Mouse (Mus musculus) limb, embryonic 14.5 days (tissue): Measurements from ENCODE around the gene Lmo7. TPM values are rescaled to one million over a fixed set of nuclear protein-coding genes. Genes with fewer than 3 reads are reported as not detected.

ENCODE experiments used
- ATAC-seq: fragments of 200-750 bp; cut with Nextera tagmentation; 2 replicates; pipeline ENCODE4 v1.8.0; 2017; ENCODE audit warnings: low read depth, moderate number of reproducible peaks, moderate TSS enrichment; ENCODE audit not compliant: low FRiP score
- DNase-seq: peaks from one replicate; pipeline ENCODE4 v3.0.0-alpha.2; 2015; ENCODE audit warnings: low spot score
- H3K27ac ChIP-seq: fragments of 300-500 bp; sonication (generic); replicated peaks from 2 replicates; pipeline ENCODE4 v1.5.1; 2014; ENCODE audit warnings: low read depth, mild to moderate bottlenecking, low read length, moderate library complexity, mixed read lengths
- H3K27me3 ChIP-seq: fragments of 300-500 bp; sonication (generic); 2 replicates; pipeline ENCODE4 v1.6.1; 2014; ENCODE audit warnings: low read length, mixed read lengths; ENCODE audit not compliant: control insufficient read depth, insufficient read depth
- H3K36me3 ChIP-seq: fragments of 300-500 bp; sonication (generic); 2 replicates; pipeline ENCODE4 v1.6.1; 2014; ENCODE audit warnings: mild to moderate bottlenecking, low read length, moderate library complexity, mixed read lengths; ENCODE audit not compliant: control insufficient read depth, insufficient read depth
- H3K4me1 ChIP-seq: fragments of 300-500 bp; sonication (generic); 2 replicates; pipeline ENCODE4 v1.6.1; 2014; ENCODE audit warnings: antibody characterized with exemption, low read length, mixed read lengths; ENCODE audit not compliant: control insufficient read depth, insufficient read depth
- H3K4me2 ChIP-seq: fragments of 300-500 bp; sonication (generic); replicated peaks from 2 replicates; pipeline ENCODE4 v1.6.1; 2014; ENCODE audit warnings: low read depth, mild to moderate bottlenecking, low read length, moderate library complexity; ENCODE audit not compliant: severe bottlenecking
- H3K4me3 ChIP-seq: fragments of 300-500 bp; sonication (generic); replicated peaks from 2 replicates; pipeline ENCODE4 v1.5.1; 2014; ENCODE audit warnings: low read length
- H3K9ac ChIP-seq: fragments of 300-500 bp; sonication (generic); 2 replicates; pipeline ENCODE4 v1.6.1; 2014; ENCODE audit warnings: mild to moderate bottlenecking, low read depth, low read length, moderate library complexity; ENCODE audit not compliant: severe bottlenecking
- H3K9me3 ChIP-seq: fragments of 300-500 bp; sonication (generic); 2 replicates; pipeline ENCODE4 v1.6.1; 2016; ENCODE audit warnings: low read length; ENCODE audit not compliant: control insufficient read depth
- POLR2A ChIP-seq: fragments of 200-500 bp; IDR thresholded peaks from 2 replicates; pipeline ENCODE4 v1.8.0; 2012; ENCODE audit warnings: inconsistent platforms, mild to moderate bottlenecking, moderate library complexity, borderline replicate concordance; ENCODE audit not compliant: insufficient read depth, insufficient read length; ENCODE audit errors: extremely low read depth
- WGBS: fragments of 180-500 bp; shearing (Covaris S2); extraction: QIAGEN DNeasy Blood & Tissue Kit; methylation state at CpG from one replicate; pipeline ENCODE4 v1.1.7; 2014; 5-methylcytosine and 5-hydroxymethylcytosine counted together
- polyA plus RNA-seq, 2 experiments: library from polyadenylated mRNA; depleted of rRNA in 1 of 2; stranded (reverse) in 1 of 2; unstranded in 1 of 2; fragments of >200 nt; fragmentation: Nextera tagmentation in 1 of 2; extraction: Ambion mirVana in 1 of 2; gene quantifications; 2 replicates each; pipeline versions ENCODE4 v1.2.1 to v1.2.3; 2012 to 2014

The Lmo7 gene
- polyA plus RNA-seq, 2 experiments = 21.6 to 26.2 TPM

- H3K4me1 ChIP-seq = no peaks in the 10 kb centered on the region
- H3K27me3 ChIP-seq = no peaks in the 10 kb centered on the region
- DNase-seq (no peak), ATAC-seq (no peak)
- 47% methylated on average over 5 of the region's 5 CpGs for WGBS
- no peak overlapping the region for H3K9ac ChIP-seq
- H3K4me2 ChIP-seq = no peak overlapping the region
- H3K27ac ChIP-seq = no peak overlapping the region
- no peaks in the 10 kb centered on the region for H3K36me3 ChIP-seq
- H3K9me3 ChIP-seq = no peaks in the 10 kb centered on the region
- no peak overlapping the region for H3K4me3 ChIP-seq
- no peak for TF ChIP-seq POLR2A
Measured at GRCm38 (mm10) chr14:101787903-101788302, 58.1 kb downstream of the Lmo7 start.

GRCm38 (mm10) chr14:101788475-101788874 lies 58.7 kb downstream of the Lmo7 start:
- Histone ChIP-seq H3K9me3 (no peaks in the 10 kb centered on the region), H3K4me1 (no peaks in the 10 kb centered on the region), H3K4me2 (no peak overlapping the region), H3K9ac (no peak overlapping the region), H3K27ac (no peak overlapping the region), H3K36me3 (no peaks in the 10 kb centered on the region), H3K4me3 (no peak overlapping the region), H3K27me3 (no peaks in the 10 kb centered on the region)
- no peak for ATAC-seq
- no peak for DNase-seq
- TF ChIP-seq POLR2A = no peak
- 76% methylated on average over 6 of the region's 6 CpGs for WGBS

GRCm38 (mm10) chr14:101794553-101795177 lies 64.9 kb downstream of the Lmo7 start:
- Histone ChIP-seq H3K9me3 (no peaks in the 10 kb centered on the region), H3K9ac (no peak overlapping the region), H3K4me1 (no peaks in the 10 kb centered on the region), H3K36me3 (no peaks in the 10 kb centered on the region), H3K4me2 (no peak overlapping the region), H3K4me3 (no peak overlapping the region), H3K27me3 (no peaks in the 10 kb centered on the region), H3K27ac (no peak overlapping the region)
- ATAC-seq = no peak
- TF ChIP-seq POLR2A = no peak
- no peak for DNase-seq
- WGBS = 93% methylated on average over 10 of the region's 10 CpGs

- ATAC-seq (no peak), DNase-seq (no peak)
- no peak for TF ChIP-seq POLR2A
- no peaks in the 10 kb centered on the region for H3K9me3 ChIP-seq
- no peak overlapping the region for H3K9ac ChIP-seq
- no peak overlapping the region for H3K4me3 ChIP-seq
- H3K36me3 ChIP-seq = no peaks in the 10 kb centered on the region
- H3K4me1 ChIP-seq = no peaks in the 10 kb centered on the region
- 83% methylated on average over 5 of the region's 5 CpGs for WGBS
- H3K27ac ChIP-seq = no peak overlapping the region
- no peaks in the 10 kb centered on the region for H3K27me3 ChIP-seq
- H3K4me2 ChIP-seq = no peak overlapping the region
Measured at GRCm38 (mm10) chr14:101797930-101798500, 68.3 kb downstream of the Lmo7 start.

GRCm38 (mm10) chr14:101798766-101799165 lies 69.0 kb downstream of the Lmo7 start:
- no peak overlapping the region for H3K4me2 ChIP-seq
- ATAC-seq (no peak), DNase-seq (no peak)
- no peak overlapping the region for H3K9ac ChIP-seq
- no peak for TF ChIP-seq POLR2A
- H3K27me3 ChIP-seq = no peaks in the 10 kb centered on the region
- H3K9me3 ChIP-seq = no peaks in the 10 kb centered on the region
- no peak overlapping the region for H3K4me3 ChIP-seq
- no peaks in the 10 kb centered on the region for H3K36me3 ChIP-seq
- no peaks in the 10 kb centered on the region for H3K4me1 ChIP-seq
- 75% methylated on average over 2 of the region's 2 CpGs for WGBS
- H3K27ac ChIP-seq = no peak overlapping the region
